Mouse (Mus musculus) layer of hippocampus, adult 9-10 months (tissue): ENCODE results near the gene Kitl.

ENCODE experiments used
- DNase-seq: peaks from one replicate; pipeline ENCODE4 v3.0.0; 2022; ENCODE audit warnings: low spot score

The Kitl gene

GRCm38 (mm10) chr10:100115570-100115969 lies 100.1 kb downstream of the Kitl start:
- DNase-seq: no peak

DNA sequence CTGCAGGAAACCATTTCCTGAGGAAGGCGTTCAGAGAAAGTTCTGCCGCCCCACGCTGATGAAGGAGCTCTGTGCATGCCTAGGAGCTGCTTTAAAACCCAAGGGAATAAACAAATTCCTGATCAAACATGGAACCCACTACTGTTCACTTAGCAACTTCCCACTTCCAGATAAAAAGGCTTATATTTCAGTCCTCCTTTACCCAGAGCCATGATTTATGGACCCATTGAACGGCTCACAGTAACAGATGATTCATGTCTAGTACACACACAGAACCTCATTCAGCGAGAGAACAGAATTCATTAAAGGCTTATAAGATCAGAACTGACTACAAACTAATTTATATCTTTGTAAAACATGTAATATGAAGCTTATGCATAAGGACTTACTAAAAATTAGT lies 109.0 kb downstream of the Kitl start:
- no peak for DNase-seq

- no peak for DNase-seq
These were observed 112.7 kb downstream of the Kitl start for GRCm38 (mm10) chr10:100127837-100128743.

DNA sequence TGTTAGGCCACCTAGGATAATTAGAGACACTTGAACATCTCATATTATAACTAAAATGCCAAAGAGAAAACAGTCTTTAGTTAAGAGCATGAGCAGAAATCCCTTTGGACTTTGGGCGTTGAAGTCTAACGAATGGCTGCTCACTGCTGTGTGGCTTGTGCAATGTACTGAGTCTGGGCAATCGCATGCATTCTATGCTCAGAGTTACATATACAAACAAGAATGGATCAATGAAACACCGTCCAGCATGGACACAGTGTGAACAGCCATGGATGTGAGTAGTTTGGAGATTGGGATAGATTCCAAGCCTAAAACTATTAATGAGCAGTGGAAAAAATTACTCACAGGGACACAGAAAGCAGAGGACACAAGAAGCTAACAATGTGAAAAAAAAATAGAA lies 116.2 kb downstream of the Kitl start:
- DNase-seq: no peak

DNA sequence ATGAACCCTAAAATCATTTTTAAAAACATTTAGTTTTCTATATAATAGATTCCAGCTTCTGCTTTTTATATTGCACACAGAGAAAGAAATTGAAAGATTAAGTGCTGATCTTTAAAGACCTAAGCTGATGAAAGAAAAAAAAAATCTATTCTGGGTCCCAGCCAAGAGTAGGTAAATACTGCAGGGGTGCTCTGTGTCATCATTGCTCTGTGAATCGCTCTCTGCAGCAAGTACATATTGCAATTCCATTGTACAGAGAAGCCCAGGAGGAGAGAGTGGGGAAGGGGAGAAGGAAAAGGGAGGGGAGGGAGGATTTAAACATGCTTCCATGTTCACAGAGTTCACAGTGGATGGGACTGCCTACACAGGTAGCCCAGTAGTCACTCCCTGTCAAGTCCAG lies 116.9 kb downstream of the Kitl start:
- no peak for DNase-seq

- DNase-seq: no peak
These were observed 123.1 kb downstream of the Kitl start for GRCm38 (mm10) chr10:100138552-100138951.

DNA sequence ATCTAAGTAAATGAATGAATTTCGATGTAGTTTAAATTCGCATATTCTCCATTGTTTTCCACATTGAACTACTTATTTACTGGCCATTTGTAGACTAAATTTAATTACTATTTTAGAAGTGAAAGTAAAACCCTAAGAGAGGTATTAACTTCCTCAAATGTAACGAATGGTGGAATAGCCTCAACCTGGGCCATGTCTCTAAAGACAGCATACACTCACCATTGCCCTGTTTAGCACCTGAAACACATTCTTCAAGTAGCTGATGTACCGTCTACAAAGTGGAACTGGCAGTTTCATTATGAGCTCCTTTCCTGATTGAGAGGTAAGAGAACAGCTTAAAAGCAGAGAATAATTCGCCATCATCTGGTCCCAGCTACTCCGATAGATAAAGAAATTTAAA lies 132.7 kb downstream of the Kitl start:
- no peak for DNase-seq
